Mouse (Mus musculus): ENCODE measurements at regions not wholly inside any gene's neighbourhood (a gene's known extent, or its start where the extent isn't known, plus 50 kb on each side); places are given as distances from the start of the nearest gene placed in this dataset.
A peak's percentile ranks its signal among the peaks of the same experiment; 100 is the strongest.

GRCm38 (mm10) chrX:99415701-99416100, 55.4 kb downstream of the Pja1 start:
- DNase-seq, result no peak

- no peak for DNase-seq
These were observed 60.1 kb downstream of the Pja1 start for GRCm38 (mm10) chrX:99410942-99411341.

DNA sequence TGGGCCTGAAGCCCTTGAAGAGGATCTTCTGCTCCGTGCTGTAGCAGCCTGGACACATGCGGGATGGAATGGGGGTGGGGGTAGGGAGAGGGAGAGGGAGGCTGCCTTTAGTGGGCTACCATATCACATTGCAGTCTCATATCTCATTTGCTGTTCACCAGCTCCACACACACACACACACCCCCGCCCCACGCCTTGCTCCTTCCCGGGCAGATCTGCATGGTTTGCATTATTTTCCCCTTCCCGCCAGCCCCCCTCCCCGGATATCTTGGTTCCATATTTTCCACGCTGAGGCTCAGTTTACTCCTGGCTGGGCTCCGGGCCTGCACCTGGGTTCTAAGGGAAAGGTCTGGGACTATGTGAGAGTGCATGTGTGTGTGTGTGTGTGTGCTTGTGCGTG, 61.2 kb downstream of the Pja1 start:
- DNase-seq, result peak; percentile 15

GRCm38 (mm10) chrX:99409331-99409730, 61.7 kb downstream of the Pja1 start:
- no peak for DNase-seq

DNA sequence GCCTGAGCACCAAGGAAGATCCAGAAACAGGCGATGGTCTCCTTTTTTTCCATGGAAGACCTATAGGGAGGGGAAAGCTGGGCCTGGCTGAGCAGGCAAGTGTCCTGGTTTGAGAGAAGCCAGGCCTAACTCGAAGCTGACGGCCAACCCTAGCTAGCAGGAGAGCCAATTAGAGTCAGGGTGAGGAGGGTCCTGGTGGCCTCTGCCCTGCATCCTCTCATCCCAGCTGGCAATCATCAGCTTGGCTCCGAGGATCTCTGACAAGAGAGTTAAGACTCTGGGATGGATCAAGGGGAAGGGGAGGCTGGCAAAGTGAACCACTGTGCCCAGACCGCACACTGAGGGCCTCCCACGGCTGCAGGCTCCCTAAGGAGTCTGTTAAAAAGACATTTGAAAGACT, 62.3 kb downstream of the Pja1 start:
- DNase-seq, result no peak

DNA sequence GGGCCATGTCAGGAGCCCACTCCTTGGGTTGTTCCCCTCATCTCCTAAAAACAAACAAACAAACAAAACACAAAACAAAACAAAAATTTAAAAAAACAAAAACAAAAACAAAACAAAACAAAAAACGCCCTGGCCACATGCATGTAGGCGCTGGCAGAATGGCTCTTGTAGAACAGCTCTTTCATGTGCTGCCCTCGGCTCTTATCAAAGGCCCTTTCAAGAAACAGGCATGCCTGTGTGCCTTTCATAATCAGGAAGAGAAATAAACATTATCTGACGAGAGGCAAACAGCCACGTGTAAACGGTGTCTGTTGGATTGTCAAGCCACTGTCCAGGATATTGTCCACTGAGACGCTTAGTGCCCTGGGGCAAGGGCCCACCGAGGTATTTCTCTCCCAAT, 65.2 kb downstream of the Pja1 start:
- DNase-seq, result no peak

GRCm38 (mm10) chrX:99403521-99404149, 67.4 kb downstream of the Pja1 start:
- DNase-seq, result no peak

DNA sequence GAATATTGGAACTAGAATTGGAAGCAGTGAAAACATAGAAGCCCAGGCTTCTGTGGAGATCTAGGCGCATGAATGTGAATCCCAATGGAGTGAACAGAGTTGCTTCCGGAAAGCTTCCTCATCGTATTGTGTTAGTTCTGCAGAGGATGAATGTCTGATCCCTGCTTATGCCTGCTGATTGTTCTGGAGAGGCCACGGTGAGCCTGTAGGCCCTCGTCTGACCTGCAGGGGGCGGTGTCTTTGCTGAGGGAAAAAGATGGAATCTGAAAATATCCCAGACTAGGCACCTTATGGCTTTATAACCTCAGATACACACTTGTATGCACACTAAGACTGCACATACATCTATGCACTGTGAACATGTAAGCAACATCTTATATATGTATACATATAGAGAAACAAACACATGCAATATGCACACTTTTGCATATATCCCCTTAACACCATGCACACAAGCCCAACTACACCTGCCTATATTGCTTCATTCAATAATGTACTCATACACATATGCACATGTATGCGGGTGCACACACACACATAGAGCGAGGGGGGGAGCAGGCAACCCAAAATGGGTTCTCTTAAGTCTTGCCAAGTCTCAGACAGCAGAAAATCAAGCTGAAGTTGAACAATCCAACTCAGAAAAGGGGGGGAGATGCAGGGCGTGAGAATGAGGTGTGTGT, 68.1 kb downstream of the Pja1 start:
- peak; percentile 33 for DNase-seq

DNA sequence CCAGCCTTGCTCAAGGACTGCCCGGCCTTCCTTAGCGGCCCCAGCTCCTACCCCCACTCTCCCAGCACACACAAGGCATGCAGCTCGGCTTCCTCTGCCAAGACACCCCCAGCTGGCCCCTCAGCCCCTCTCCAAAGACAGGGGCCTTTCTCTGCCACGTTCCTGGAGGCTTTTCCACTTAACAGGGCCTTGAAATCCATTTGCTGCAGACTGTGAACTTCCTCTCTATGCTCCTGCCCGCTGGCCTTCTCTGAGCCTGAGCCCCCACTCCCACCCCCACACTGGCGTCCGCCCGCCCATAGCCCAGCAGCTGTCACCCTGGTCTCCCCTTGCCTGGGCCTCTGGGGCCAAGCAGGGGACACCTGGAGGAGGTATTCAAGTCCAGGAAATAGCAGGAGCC, 73.7 kb downstream of the Pja1 start:
- DNase-seq, result no peak

GRCm38 (mm10) chrX:99396180-99396579, 74.9 kb downstream of the Pja1 start:
- DNase-seq, result no peak

DNA sequence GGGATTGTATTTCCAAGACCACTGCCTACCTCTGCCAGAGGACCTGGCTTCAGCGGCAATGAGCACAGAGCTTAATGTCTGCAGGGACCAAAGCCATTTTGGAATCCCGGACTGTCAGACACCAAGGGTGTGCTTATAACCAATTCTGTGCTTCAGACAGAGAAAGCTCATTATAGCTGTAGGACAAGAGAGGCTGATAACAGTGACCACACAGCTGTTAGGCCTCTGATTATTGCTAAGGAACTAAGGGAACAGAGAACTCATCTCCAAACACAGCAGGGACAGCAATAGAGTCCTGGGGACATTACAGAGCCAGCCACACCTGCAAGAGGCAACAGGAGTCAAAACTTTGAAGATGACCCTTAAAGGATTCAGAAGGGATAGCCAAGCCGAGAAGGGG, 76.0 kb downstream of the Pja1 start:
- no peak for DNase-seq

GRCm38 (mm10) chrX:99391628-99392027, 79.4 kb downstream of the Pja1 start:
- DNase-seq, result no peak

DNA sequence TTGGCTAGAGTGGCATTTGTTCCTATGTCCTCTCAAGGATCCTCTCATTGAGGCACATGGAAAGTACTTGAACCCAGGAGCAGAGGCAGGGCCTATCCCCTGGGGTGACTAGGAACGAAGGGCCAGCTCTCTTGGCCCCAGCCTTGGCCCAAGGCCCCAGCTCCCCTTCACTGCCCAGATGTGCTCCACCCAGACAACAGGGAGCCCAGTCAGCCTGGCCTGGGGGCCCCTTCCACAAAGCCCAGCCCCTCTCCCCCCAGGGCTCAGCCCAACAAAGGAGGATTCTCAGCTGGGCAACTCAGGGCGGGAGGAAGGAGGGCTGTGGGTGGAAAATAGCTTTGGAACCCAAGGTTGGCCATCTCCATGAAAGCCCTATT, 80.6 kb downstream of the Pja1 start:
- DNase-seq, result no peak

DNA sequence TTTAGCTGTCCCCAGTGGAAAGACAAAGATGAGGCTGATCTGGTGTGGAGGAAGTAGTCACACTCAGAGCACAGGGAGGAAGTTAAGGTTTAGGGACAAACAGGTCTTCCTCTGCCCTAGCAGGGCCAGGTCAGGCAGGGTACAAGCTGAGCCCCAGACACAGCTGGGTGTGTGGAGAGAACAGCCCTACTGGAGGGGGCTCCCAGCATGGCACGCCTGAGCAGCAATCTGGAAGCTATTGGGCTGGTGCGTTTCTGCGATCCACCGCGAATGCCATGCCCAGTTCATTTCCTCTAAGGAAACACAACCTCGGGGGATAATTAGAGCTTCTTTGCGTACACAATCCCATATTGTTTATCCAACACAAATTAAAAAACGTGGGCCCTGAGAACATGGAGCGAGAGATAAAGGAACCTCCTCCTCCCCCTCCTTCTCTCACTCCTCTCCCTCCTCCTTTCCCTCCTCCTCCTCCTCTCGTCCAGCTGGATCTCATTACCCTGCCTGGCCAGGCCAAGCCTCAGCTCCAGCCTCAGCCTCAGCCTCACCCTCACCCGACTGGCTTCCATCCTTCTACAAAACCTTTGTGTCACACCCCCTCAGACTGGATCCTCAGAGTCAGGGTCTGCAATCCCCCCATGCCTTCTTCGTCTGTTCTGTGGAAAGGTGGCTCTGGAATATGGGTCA, 81.2 kb downstream of the Pja1 start:
- no peak for DNase-seq

DNA sequence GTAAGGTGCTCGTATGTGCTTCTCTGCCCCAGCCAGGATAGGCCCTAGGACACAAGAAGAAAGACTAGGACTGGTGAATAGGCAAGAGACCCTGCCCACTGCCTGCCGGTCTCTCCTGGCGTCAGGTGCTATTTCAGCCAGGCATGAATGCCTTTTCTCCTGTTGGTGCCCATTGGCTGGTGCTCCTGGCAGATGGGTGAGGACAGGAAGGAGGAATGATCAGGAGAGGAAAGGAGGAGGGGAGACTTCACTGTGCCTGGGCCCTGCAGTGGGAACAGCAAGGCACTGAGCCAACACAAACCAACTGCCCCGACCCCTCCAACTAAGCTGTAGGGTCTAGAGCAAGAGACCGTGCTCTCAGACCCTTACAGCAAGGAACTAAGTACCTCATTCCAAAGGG, 100.4 kb downstream of the Pja1 start:
- no peak for DNase-seq

- no peak for DNase-seq
These were observed 101.7 kb downstream of the Pja1 start for GRCm38 (mm10) chrX:99369258-99369900.

GRCm38 (mm10) chrX:99364072-99364471, 107.0 kb downstream of the Pja1 start:
- DNase-seq, result no peak

GRCm38 (mm10) chrX:99360095-99360890, 110.8 kb downstream of the Pja1 start:
- no peak for DNase-seq

- no peak for DNase-seq
These were observed 112.3 kb downstream of the Pja1 start for GRCm38 (mm10) chrX:99358784-99359183.

- peak; percentile 21 for DNase-seq
These were observed 112.9 kb downstream of the Pja1 start for GRCm38 (mm10) chrX:99358051-99358617.

- DNase-seq, result no peak
These were observed 115.9 kb downstream of the Pja1 start for GRCm38 (mm10) chrX:99355128-99355527.

- no peak for DNase-seq
These were observed 120.8 kb downstream of the Pja1 start for GRCm38 (mm10) chrX:99350233-99350632.

DNA sequence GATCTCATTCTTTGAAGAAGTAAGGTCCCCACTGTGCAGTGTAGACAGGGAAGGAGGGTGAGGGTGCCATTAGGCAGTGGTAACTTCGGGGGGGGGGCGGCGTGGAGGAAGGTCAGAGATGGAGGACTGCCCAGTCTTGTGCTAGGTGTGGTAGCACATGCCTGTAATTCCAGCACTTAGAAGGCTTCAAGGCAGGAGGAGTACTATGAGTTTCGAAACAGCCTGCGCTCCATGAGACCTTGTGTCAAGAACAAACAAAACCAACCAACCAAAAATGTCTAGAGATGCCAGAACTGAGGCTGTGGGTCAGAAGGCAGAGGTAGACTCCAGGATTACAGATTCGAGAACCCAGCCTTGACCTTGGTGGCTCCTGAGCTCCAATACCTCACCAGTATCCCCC, 130.8 kb downstream of the Pja1 start:
- no peak for DNase-seq
